Mouse (Mus musculus) lung, adult 2 months (tissue): ENCODE measurements around the gene Rpap2.

Experiments
- CTCF ChIP-seq: fragments of 200-500 bp; IDR thresholded peaks from 2 replicates; pipeline ENCODE4 v1.5.1; 2011; ENCODE audit warnings: mild to moderate bottlenecking, low read length, control low read depth; ENCODE audit not compliant: insufficient read depth
- POLR2A ChIP-seq: fragments of 200-500 bp; IDR thresholded peaks from 2 replicates; pipeline ENCODE4 v1.6.1; 2011; ENCODE audit warnings: low read depth, mild to moderate bottlenecking, control low read depth, low read length, borderline replicate concordance; ENCODE audit errors: extremely low read depth

GRCm38 (mm10) chr5:107548444-107548843, 48.7 kb upstream of the Rpap2 start:
- TF ChIP-seq CTCF: no peak
- no peak for TF ChIP-seq POLR2A
